Mouse (Mus musculus) midbrain, embryonic 12.5 days (tissue): ENCODE results near the gene Slc25a28. TPM values are rescaled to one million over a fixed set of nuclear protein-coding genes. Genes with fewer than 3 reads are reported as not detected.

Experiments used
- ATAC-seq: fragments of 200-750 bp; cut with Nextera tagmentation; 2 replicates; pipeline ENCODE4 v1.8.0; 2017; ENCODE audit warnings: low read depth, moderate TSS enrichment, moderate library complexity; ENCODE audit not compliant: low FRiP score
- H3K27ac ChIP-seq: fragments of 300-500 bp; sonication (generic); replicated peaks from 2 replicates; pipeline ENCODE4 v1.5.1; 2016; ENCODE audit warnings: mild to moderate bottlenecking
- H3K27me3 ChIP-seq: fragments of 300-500 bp; sonication (generic); 2 replicates; pipeline ENCODE4 v1.6.1; 2016; ENCODE audit warnings: mild to moderate bottlenecking
- H3K36me3 ChIP-seq: fragments of 300-500 bp; sonication (generic); 2 replicates; pipeline ENCODE4 v1.6.1; 2016
- H3K4me1 ChIP-seq: fragments of 300-500 bp; sonication (generic); 2 replicates; pipeline ENCODE4 v1.6.1; 2016
- H3K4me2 ChIP-seq: fragments of 300-500 bp; sonication (generic); replicated peaks from 2 replicates; pipeline ENCODE4 v1.6.1; 2016; ENCODE audit warnings: mild to moderate bottlenecking, moderate library complexity
- H3K4me3 ChIP-seq: fragments of 300-500 bp; sonication (generic); 2 replicates; pipeline ENCODE4 v1.5.1; 2016; ENCODE audit warnings: mild to moderate bottlenecking
- H3K9ac ChIP-seq: fragments of 300-500 bp; sonication (generic); replicated peaks from 2 replicates; pipeline ENCODE4 v1.6.1; 2016; ENCODE audit warnings: mild to moderate bottlenecking, moderate library complexity
- H3K9me3 ChIP-seq: fragments of 300-500 bp; sonication (generic); 2 replicates; pipeline ENCODE4 v1.6.1; 2016; ENCODE audit warnings: mild to moderate bottlenecking
- WGBS: fragments of 180-500 bp; shearing (Covaris S2); methylation state at CpG from one replicate; pipeline ENCODE4 v1.1.7; 2016; 5-methylcytosine and 5-hydroxymethylcytosine counted together
- polyA plus RNA-seq: library from polyadenylated mRNA; unstranded; fragments of >200 nt; fragmentation: Nextera tagmentation; extraction: Ambion mirVana; gene quantifications from 2 replicates; pipeline ENCODE4 v1.2.1, GENCODE M21; 2016

Slc25a28 gene
- polyA plus RNA-seq, 1 experiment from 2014 or later: 15.8 TPM

DNA sequence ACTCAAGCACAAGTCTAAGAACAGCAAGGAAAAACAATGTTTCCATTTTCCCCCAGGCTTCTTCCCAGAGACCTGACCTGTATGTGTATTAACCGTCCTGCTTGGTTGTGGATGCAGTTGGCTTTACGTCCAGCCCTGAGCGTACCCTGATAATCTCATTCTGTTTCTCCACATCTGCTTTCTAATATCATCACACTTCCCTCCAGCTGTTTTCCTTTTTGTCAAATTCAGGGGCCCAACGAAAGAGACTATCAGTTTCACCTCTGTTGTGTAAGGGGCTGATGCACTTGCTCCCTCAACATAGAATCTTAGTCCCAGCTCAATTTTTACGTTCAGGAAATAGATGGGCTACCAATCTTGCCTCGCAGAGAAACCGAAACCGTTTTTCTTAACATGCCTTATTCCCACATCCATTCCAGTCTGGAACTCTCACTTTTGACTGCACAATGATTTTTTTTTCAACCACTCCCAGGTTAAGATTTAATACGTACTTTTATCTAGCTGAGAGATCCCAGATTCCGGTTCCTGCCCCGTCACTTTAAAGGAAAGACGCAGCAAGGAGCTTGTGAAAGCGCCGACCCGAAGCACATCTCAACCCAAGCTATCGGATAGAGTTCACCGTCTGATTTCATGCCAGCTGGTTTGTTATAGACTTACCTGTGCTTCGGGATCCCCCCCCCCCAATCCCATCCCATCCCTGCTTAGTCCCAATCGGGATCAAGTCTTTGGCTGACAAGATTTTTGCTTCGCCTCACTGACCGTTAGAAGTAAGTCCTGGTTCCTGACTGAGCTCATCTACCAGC is 967 bp downstream of the Slc25a28 start:
- H3K27me3 ChIP-seq: 0 out of 2 replicates have a peak, but pooled peaks cover 5% of the 10 kb centered on the region
- peak overlapping the region; percentile 81 for H3K9ac ChIP-seq
- 16% methylated on average over 21 of the region's 21 CpGs for WGBS
- no peak overlapping the region for H3K27ac ChIP-seq
- no peak for ATAC-seq
- peak overlapping the region; percentile 83 for H3K4me3 ChIP-seq
- H3K9me3 ChIP-seq: no peaks in the 10 kb centered on the region
- peak overlapping the region; percentile 79 for H3K4me2 ChIP-seq
- peaks cover 22% of the 10 kb centered on the region for H3K4me1 ChIP-seq
- no peaks in the 10 kb centered on the region for H3K36me3 ChIP-seq

DNA sequence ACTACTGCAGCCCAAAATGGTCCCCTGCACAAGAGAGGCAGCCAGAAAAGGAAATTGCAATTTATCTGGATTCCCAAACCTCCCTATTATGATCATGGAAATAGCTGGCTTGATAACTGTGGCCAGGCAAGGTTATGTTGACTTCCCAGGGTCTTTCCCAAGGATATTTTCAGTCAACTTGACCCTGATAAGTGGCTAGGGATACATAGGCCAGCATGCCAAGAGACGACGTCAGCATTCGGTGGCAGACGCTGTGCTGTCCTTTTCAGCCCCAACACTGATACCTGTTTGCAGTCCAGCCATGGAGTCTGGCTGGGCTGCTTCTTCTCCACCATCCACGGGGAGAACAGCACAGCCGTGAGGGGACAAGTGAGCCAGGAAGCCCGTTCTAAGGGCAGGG is 3.6 kb downstream of the Slc25a28 start:
- Histone ChIP-seq H3K4me2 (no peak overlapping the region), H3K27ac (no peak overlapping the region), H3K27me3 (no peaks in the 10 kb centered on the region), H3K9me3 (no peaks in the 10 kb centered on the region), H3K4me1 (peaks cover 15% of the 10 kb centered on the region), H3K9ac (no peak overlapping the region), H3K36me3 (no peaks in the 10 kb centered on the region), H3K4me3 (no peak overlapping the region)
- 85% methylated on average over 7 of the region's 7 CpGs for WGBS
- no peak for ATAC-seq

DNA sequence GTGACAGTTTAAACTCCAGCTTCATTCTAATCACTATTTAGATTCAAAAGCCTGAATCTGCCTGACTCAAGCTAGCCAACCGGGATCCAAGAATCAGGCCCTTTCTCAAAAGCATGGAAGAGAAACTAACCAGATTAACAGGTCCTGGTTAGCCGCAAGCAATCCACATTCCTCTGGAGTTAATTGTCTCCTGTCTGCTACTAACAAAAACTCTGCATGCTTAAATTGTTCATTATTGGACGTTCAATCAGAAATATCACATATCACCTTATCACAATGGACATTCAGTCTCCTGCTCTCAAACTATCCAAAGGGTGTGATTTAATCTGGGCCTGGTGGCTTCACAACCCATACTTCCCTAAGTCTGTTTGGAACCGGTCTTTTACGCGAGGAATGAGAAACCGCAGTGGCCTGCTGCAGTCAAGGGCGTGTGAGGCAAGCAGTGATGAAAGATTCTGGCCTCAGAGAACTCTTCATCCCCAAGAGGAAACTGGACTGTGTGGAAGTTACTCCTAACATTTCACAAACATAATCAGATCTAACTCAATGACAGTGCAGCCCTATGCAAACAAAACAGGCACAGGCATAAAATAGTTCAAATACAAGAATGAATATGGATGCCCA is 5.4 kb downstream of the Slc25a28 start:
- no peak overlapping the region for H3K4me3 ChIP-seq
- no peak overlapping the region for H3K4me2 ChIP-seq
- peaks cover 14% of the 10 kb centered on the region for H3K4me1 ChIP-seq
- H3K27me3 ChIP-seq: no peaks in the 10 kb centered on the region
- H3K9ac ChIP-seq: no peak overlapping the region
- H3K36me3 ChIP-seq: peaks cover 3% of the 10 kb centered on the region; the same call in 1 of the 2 replicates
- H3K9me3 ChIP-seq: no peaks in the 10 kb centered on the region
- no peak for ATAC-seq
- no peak overlapping the region for H3K27ac ChIP-seq
- 81% methylated on average over 8 of the region's 8 CpGs for WGBS

DNA sequence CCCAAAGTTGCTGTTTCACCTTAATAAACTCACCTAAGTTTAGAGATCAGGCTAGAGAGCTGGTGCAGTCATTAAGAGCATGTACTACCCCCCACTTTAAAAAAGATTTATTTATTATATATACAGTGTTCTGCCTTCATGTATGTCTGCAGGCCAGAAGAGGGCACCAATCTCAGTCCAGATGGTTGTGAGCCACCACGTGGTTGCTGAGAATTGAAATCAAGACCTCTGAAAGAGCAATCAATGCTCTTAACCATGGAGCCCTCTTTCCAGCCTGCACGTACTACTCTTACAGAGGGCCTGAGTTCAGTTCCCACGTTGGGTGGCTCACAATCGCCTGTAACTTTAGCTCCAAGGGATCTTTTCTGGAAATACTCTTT is 7.3 kb downstream of the Slc25a28 start:
- WGBS: 63% methylated on average over 4 of the region's 4 CpGs
- no peak overlapping the region for H3K4me2 ChIP-seq
- peaks cover 18% of the 10 kb centered on the region; the same call in 1 of the 2 replicates for H3K36me3 ChIP-seq
- no peak overlapping the region for H3K4me3 ChIP-seq
- H3K27me3 ChIP-seq: no peaks in the 10 kb centered on the region
- no peaks in the 10 kb centered on the region for H3K4me1 ChIP-seq
- H3K9ac ChIP-seq: no peak overlapping the region
- no peak overlapping the region for H3K27ac ChIP-seq
- no peak for ATAC-seq
- no peaks in the 10 kb centered on the region for H3K9me3 ChIP-seq

DNA sequence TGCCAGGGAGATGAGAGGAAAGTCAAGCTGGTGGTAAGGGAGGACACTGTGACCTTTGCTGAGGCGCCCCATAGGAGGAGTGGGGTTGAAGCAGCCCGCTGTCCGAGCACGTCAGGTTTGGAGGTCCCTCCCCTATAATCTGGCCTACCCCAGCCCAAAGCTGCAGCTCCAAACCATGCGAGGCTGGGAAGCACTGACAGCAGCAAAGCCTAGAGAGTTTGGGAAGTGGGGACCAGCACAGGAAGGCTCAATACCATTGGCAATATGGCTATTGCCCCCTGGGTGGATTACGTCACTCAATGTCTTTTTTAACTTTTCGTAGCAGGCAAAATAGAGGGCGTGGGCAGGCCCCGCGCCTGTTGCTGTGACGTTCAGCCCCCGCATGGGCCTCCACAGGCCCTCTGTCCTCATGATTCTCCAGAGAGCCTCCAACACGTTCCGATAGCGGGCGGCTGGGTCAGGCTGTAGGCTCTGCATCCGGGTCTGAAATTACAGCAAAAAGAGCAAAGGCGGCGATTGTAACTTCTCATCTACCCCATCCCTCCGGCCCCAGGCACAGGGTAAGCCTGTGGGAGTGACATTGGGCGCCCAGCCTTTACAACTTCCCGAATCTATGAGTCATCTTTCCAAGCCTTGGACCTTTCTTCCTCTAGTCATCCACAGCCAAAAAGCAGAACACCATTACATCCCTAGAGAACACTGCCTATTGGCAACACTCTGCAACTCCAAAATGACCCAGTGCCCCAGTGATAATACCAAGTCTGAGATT is 7.8 kb downstream of the Slc25a28 start:
- no peak overlapping the region for H3K4me2 ChIP-seq
- peaks cover 18% of the 10 kb centered on the region; the same call in 1 of the 2 replicates for H3K36me3 ChIP-seq
- H3K9ac ChIP-seq: no peak overlapping the region; the same call in 1 of the 2 replicates
- no peaks in the 10 kb centered on the region for H3K4me1 ChIP-seq
- 91% methylated on average over 22 of the region's 22 CpGs for WGBS
- no peak overlapping the region for H3K4me3 ChIP-seq
- no peaks in the 10 kb centered on the region for H3K27me3 ChIP-seq
- no peak for ATAC-seq
- H3K27ac ChIP-seq: no peak overlapping the region
- H3K9me3 ChIP-seq: no peaks in the 10 kb centered on the region

DNA sequence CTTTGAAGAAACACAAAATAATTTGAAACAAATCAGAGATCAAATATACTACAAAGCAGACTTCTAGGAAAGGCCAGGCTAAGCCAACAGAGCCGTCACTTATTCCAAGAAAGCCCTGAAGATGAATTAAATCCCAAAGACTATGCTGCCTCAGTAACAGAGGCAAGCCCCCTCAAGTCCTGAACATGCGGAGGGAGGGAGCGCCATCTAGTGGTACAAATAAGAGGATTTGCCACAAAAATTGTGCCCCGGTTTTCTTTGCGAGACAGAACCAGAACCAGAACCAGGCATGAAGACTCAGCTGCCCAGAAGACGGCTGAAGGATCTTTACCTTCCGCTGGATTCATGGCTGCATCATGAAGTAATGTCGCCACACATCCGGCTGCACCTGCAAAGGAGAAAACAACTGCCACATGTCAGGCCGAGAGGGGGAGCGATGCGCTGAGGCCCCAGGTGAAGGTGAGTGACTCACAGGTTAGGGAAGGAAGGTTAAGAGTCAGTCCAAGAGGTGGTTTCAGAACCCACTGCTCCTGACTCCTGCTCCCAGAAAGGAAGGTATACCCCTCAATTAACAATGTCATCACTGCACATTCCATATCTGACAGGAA is 9.1 kb downstream of the Slc25a28 start:
- H3K9me3 ChIP-seq: no peaks in the 10 kb centered on the region
- no peak overlapping the region for H3K4me2 ChIP-seq
- H3K4me3 ChIP-seq: no peak overlapping the region
- no peaks in the 10 kb centered on the region for H3K4me1 ChIP-seq
- ATAC-seq: no peak
- H3K27me3 ChIP-seq: no peaks in the 10 kb centered on the region
- no peak overlapping the region for H3K27ac ChIP-seq
- no peak overlapping the region for H3K9ac ChIP-seq
- WGBS: 49% methylated on average over 12 of the region's 12 CpGs
- H3K36me3 ChIP-seq: peaks cover 18% of the 10 kb centered on the region; the same call in 1 of the 2 replicates

DNA sequence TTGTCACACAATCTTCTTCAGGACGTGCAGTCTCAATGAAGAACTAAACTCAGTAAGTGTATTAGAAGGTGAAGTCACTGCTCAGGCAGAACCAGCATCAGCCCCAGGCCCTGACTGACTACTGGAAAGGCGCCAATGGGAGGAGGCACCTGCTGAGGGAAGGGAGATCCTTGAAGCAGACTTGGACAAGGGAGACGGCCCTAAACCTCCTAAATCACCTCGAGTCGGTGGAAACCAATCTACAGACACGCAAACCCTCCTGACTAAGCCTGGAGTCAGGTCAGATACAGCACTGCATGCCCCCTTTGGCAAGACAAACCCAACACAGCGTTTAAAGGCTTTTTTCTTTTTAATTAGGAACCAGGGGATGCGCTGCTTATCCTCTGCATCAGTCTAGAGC is 11.2 kb downstream of the Slc25a28 start:
- no peak for ATAC-seq
- H3K9me3 ChIP-seq: no peaks in the 10 kb centered on the region
- no peak overlapping the region for H3K9ac ChIP-seq
- H3K4me2 ChIP-seq: no peak overlapping the region
- no peaks in the 10 kb centered on the region for H3K27me3 ChIP-seq
- 0 out of 2 replicates have a peak, but pooled peaks cover 2% of the 10 kb centered on the region for H3K4me1 ChIP-seq
- no peak overlapping the region for H3K4me3 ChIP-seq
- H3K27ac ChIP-seq: no peak overlapping the region
- H3K36me3 ChIP-seq: peaks cover 18% of the 10 kb centered on the region; the same call in 1 of the 2 replicates
- WGBS: 91% methylated on average over 8 of the region's 8 CpGs

DNA sequence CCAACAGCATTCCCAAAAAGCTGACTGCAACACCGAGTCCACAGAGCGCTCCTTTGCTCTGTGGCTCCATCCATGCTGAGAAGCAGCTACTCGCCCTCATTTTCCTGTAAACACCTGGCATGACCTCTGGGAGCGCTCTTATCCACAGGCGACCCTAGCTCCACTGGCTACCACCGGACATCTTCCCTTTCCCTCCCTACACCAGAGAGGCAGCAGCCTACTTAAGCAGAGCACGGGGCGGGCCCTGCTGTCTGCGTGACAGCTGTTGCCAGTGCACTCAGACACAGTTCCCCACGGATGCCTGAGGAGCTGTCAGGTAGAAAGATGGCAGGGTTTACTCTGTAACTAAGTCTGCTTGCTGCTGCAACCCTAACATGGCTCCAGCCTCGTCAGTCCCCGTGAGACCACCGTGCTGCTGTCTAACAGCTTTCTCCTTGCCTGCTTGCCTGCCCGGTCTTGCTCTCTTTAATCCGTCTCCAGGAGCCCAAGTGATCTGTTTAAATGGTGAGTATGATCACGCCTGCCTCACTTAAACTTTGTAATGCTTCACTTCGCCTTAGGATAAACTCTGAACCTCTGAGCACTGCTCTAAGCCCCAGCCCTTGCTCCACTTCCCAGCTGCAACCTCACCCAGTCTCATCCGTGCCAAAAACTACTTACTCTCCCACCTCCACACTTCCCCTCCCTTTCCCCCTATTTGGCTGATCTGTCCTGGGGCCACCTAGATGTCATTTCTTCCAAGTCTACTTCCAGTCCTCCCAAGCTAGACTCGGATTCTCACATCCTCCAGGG is 12.3 kb downstream of the Slc25a28 start:
- H3K4me1 ChIP-seq: 0 out of 2 replicates have a peak, but pooled peaks cover 2% of the 10 kb centered on the region
- peaks cover 18% of the 10 kb centered on the region; the same call in 1 of the 2 replicates for H3K36me3 ChIP-seq
- 33% methylated on average over 19 of the region's 19 CpGs for WGBS
- no peaks in the 10 kb centered on the region for H3K9me3 ChIP-seq
- ATAC-seq: peak; percentile 49; the same call in 1 of the 2 replicates
- H3K27me3 ChIP-seq: no peaks in the 10 kb centered on the region
- H3K27ac ChIP-seq: no peak overlapping the region
- no peak overlapping the region for H3K9ac ChIP-seq
- H3K4me3 ChIP-seq: no peak overlapping the region
- H3K4me2 ChIP-seq: peak overlapping the region; percentile 13; the same call in 1 of the 2 replicates

DNA sequence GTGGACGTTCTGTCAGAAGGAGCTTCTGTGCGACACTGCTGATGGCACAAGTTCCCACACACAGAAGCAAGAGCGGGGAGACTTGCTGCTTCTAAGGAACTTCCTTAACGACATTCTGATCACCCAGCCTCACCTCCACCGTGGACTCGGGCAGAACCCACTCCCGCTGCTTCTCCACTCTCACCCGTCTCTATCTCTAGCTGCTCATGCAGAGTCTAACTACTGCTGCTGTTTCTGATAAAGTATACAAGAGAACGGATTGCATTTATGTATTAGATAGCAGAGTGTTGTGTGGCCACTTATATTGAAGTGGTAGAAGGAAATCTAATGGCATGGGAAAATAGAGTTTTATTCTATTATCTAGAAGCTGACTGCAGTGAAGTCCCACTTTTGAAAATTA is 13.9 kb downstream of the Slc25a28 start:
- 0 out of 2 replicates have a peak, but pooled peaks cover 2% of the 10 kb centered on the region for H3K4me1 ChIP-seq
- H3K9me3 ChIP-seq: no peaks in the 10 kb centered on the region
- H3K4me2 ChIP-seq: no peak overlapping the region
- no peak for ATAC-seq
- no peaks in the 10 kb centered on the region for H3K27me3 ChIP-seq
- H3K4me3 ChIP-seq: no peak overlapping the region
- no peak overlapping the region for H3K27ac ChIP-seq
- H3K36me3 ChIP-seq: peaks cover 18% of the 10 kb centered on the region; the same call in 1 of the 2 replicates
- 83% methylated on average over 9 of the region's 9 CpGs for WGBS
- H3K9ac ChIP-seq: no peak overlapping the region

DNA sequence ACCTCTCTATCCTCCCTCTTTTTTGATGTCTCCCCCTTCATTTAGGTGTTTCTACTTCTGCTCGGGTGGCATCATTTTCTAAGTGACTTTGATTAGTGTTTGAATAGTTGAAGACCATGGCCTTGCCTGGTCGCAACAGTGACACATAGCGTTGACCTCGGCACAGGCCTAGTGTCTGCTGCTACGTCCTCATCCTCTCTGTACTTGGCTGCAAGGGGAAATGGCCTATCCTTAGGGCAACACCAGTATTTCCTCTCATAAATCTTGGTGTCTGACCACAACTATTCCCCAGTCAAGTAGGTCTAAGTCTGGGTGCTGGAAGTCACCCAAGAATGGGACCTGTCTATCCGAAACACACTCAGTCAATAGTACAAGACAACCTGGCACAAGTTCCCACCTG is 15.0 kb downstream of the Slc25a28 start:
- Histone ChIP-seq H3K9ac (no peak overlapping the region), H3K36me3 (peaks cover 18% of the 10 kb centered on the region; the same call in 1 of the 2 replicates), H3K4me3 (no peak overlapping the region), H3K27ac (no peak overlapping the region), H3K9me3 (no peaks in the 10 kb centered on the region), H3K4me1 (0 out of 2 replicates have a peak, but pooled peaks cover 2% of the 10 kb centered on the region), H3K27me3 (no peaks in the 10 kb centered on the region), H3K4me2 (no peak overlapping the region)
- ATAC-seq: no peak
- 92% methylated on average over 6 of the region's 6 CpGs for WGBS
